Mouse (Mus musculus) thymus, postnatal 14 days (tissue): ENCODE results near the gene Smg8.

Source experiments
- DNase-seq: peaks from one replicate; pipeline ENCODE4 v3.0.0; 2021

Gene Smg8

GRCm38 (mm10) chr11:87039307-87039963 is 47.1 kb downstream of the Smg8 start:
- DNase-seq = no peak

- peak; percentile 25 for DNase-seq
These were observed 50.4 kb downstream of the Smg8 start for GRCm38 (mm10) chr11:87036180-87036579.

GRCm38 (mm10) chr11:87028212-87028611 is 58.4 kb downstream of the Smg8 start:
- no peak for DNase-seq
